Mouse (Mus musculus) cortical plate, adult 2 months (tissue): ENCODE data around the gene Fgf14.

Experiments used
- CTCF ChIP-seq: fragments of 200-500 bp; IDR thresholded peaks from 2 replicates; pipeline ENCODE4 v1.5.1; 2011; ENCODE audit warnings: mild to moderate bottlenecking, control low read depth, low read length; ENCODE audit not compliant: insufficient read depth; ENCODE audit errors: extremely low read depth
- POLR2A ChIP-seq: fragments of 200-500 bp; IDR thresholded peaks from 2 replicates; pipeline ENCODE4 v1.6.1; 2011; ENCODE audit warnings: mild to moderate bottlenecking, low read length, control low read depth; ENCODE audit not compliant: insufficient read depth; ENCODE audit errors: extremely low read depth

- peak; percentile 89; the same call in 1 of the 2 replicates for TF ChIP-seq POLR2A
- TF ChIP-seq CTCF = no peak
Observed at GRCm38 (mm10) chr14:124675654-124676505, 1.0 kb downstream of the Fgf14 start.
